Mouse (Mus musculus) embryonic facial prominence, embryonic 10.5 days (tissue): ENCODE measurements around the gene Lrrc23. TPM values are rescaled to one million over a fixed set of nuclear protein-coding genes. Genes with fewer than 3 reads are reported as not detected.
A peak's percentile ranks its signal among the peaks of the same experiment; 100 is the strongest.

Source experiments
- DNase-seq: peaks from one replicate; pipeline ENCODE4 v3.0.0-alpha.2; 2017; ENCODE audit warnings: low spot score
- H3K27ac ChIP-seq: fragments of 300-500 bp; sonication (generic); replicated peaks from 2 replicates; pipeline ENCODE4 v1.5.1; 2016; ENCODE audit warnings: mild to moderate bottlenecking
- H3K27me3 ChIP-seq: fragments of 300-500 bp; sonication (generic); replicated peaks from 2 replicates; pipeline ENCODE4 v1.6.1; 2016; ENCODE audit warnings: low read depth, mild to moderate bottlenecking; ENCODE audit not compliant: poor library complexity, severe bottlenecking
- H3K36me3 ChIP-seq: fragments of 300-500 bp; sonication (generic); replicated peaks from 2 replicates; pipeline ENCODE4 v1.6.1; 2016; ENCODE audit warnings: mild to moderate bottlenecking, moderate library complexity
- H3K4me1 ChIP-seq: fragments of 300-500 bp; sonication (generic); 2 replicates; pipeline ENCODE4 v1.6.1; 2016
- H3K4me3 ChIP-seq: fragments of 300-500 bp; sonication (generic); 2 replicates; pipeline ENCODE4 v1.5.1; 2016; ENCODE audit warnings: mild to moderate bottlenecking, moderate library complexity
- H3K9me3 ChIP-seq: fragments of 300-500 bp; sonication (generic); 2 replicates; pipeline ENCODE4 v1.6.1; 2016; ENCODE audit warnings: mild to moderate bottlenecking
- WGBS: fragments of 180-500 bp; shearing (Covaris S2); methylation state at CpG from one replicate; pipeline ENCODE4 v1.1.7; 2016; 5-methylcytosine and 5-hydroxymethylcytosine counted together
- polyA plus RNA-seq: library from polyadenylated mRNA; unstranded; fragments of >200 nt; fragmentation: Nextera tagmentation; extraction: Ambion mirVana; gene quantifications from 2 replicates; pipeline ENCODE4 v1.2.1, GENCODE M21; 2016

The Lrrc23 gene
- 0.50 and 0.74 TPM in 2 replicates for polyA plus RNA-seq

GRCm38 (mm10) chr6:124779222-124779983 lies at the start of gene Lrrc23:
Gene Lrrc23 (minus strand): TSS chr6:124779727.
- peaks cover 25% of the 10 kb centered on the region for H3K4me1 ChIP-seq
- H3K9me3 ChIP-seq, result no peaks in the 10 kb centered on the region
- peak within 1 kb of the TSS; percentile 52; the same call in 1 of the 2 replicates for H3K27ac ChIP-seq
- peak; percentile 65 for DNase-seq
- H3K4me3 ChIP-seq, result peak within 1 kb of the TSS; percentile 58
- H3K27me3 ChIP-seq, result peaks cover 26% of the 10 kb centered on the region
- WGBS, result 2% methylated on average over 23 of the region's 23 CpGs
- H3K36me3 ChIP-seq, result no peaks in the 10 kb centered on the region

GRCm38 (mm10) chr6:124828101-124828592 lies 48.6 kb upstream of the Lrrc23 start:
- Histone ChIP-seq H3K4me1 (peaks cover 31% of the 10 kb centered on the region), H3K27ac (peak overlapping the region; percentile 90), H3K27me3 (no peaks in the 10 kb centered on the region), H3K4me3 (peak overlapping the region; percentile 81), H3K9me3 (no peaks in the 10 kb centered on the region), H3K36me3 (peaks cover 65% of the 10 kb centered on the region)
- DNase-seq, result peak; percentile 59
- WGBS, result 25% methylated on average over 10 of the region's 10 CpGs

- 96% methylated on average over 4 of the region's 4 CpGs for WGBS
- Histone ChIP-seq H3K4me3 (no peak overlapping the region), H3K36me3 (peaks cover 100% of the 10 kb centered on the region), H3K4me1 (no peaks in the 10 kb centered on the region), H3K9me3 (no peaks in the 10 kb centered on the region), H3K27me3 (no peaks in the 10 kb centered on the region), H3K27ac (no peak overlapping the region)
- no peak for DNase-seq
Measured at GRCm38 (mm10) chr6:124822049-124822448, 42.5 kb upstream of the Lrrc23 start.

GRCm38 (mm10) chr6:124820891-124821290 lies 41.4 kb upstream of the Lrrc23 start:
- Histone ChIP-seq H3K9me3 (no peaks in the 10 kb centered on the region), H3K27me3 (no peaks in the 10 kb centered on the region), H3K4me3 (no peak overlapping the region), H3K27ac (no peak overlapping the region), H3K4me1 (no peaks in the 10 kb centered on the region), H3K36me3 (peaks cover 100% of the 10 kb centered on the region)
- no peak for DNase-seq
- WGBS, result 93% methylated on average over 5 of the region's 5 CpGs

- Histone ChIP-seq H3K27me3 (no peaks in the 10 kb centered on the region), H3K9me3 (no peaks in the 10 kb centered on the region), H3K36me3 (peaks cover 84% of the 10 kb centered on the region), H3K4me1 (peaks cover 19% of the 10 kb centered on the region), H3K27ac (no peak overlapping the region), H3K4me3 (no peak overlapping the region)
- no peak for DNase-seq
- WGBS, result 95% methylated on average over 8 of the region's 8 CpGs
Measured at GRCm38 (mm10) chr6:124817971-124818370, 38.4 kb upstream of the Lrrc23 start.

- 97% methylated on average over 8 of the region's 8 CpGs for WGBS
Measured at GRCm38 (mm10) chr6:124817563-124817962, 38.0 kb upstream of the Lrrc23 start.

GRCm38 (mm10) chr6:124817125-124817524 lies 37.6 kb upstream of the Lrrc23 start:
- Histone ChIP-seq H3K4me3 (no peak overlapping the region), H3K4me1 (peaks cover 27% of the 10 kb centered on the region), H3K36me3 (peaks cover 83% of the 10 kb centered on the region), H3K27me3 (no peaks in the 10 kb centered on the region), H3K27ac (no peak overlapping the region), H3K9me3 (no peaks in the 10 kb centered on the region)
- WGBS, result 93% methylated on average over 11 of the region's 11 CpGs
- DNase-seq, result no peak

More at GRCm38 (mm10) chr6:124817563-124817962, 38.0 kb upstream of the Lrrc23 start:
- Histone ChIP-seq H3K9me3 (no peaks in the 10 kb centered on the region), H3K27ac (no peak overlapping the region), H3K27me3 (no peaks in the 10 kb centered on the region), H3K36me3 (peaks cover 83% of the 10 kb centered on the region), H3K4me3 (no peak overlapping the region), H3K4me1 (peaks cover 23% of the 10 kb centered on the region)
- DNase-seq, result no peak

- 93% methylated on average over 4 of the region's 4 CpGs for WGBS
- DNase-seq, result no peak
- Histone ChIP-seq H3K4me1 (peaks cover 32% of the 10 kb centered on the region), H3K4me3 (no peak overlapping the region), H3K36me3 (peaks cover 83% of the 10 kb centered on the region), H3K9me3 (no peaks in the 10 kb centered on the region), H3K27ac (no peak overlapping the region), H3K27me3 (no peaks in the 10 kb centered on the region)
Measured at GRCm38 (mm10) chr6:124816611-124817010, 37.1 kb upstream of the Lrrc23 start.

- Histone ChIP-seq H3K27me3 (no peaks in the 10 kb centered on the region), H3K27ac (no peak overlapping the region), H3K4me1 (peaks cover 42% of the 10 kb centered on the region), H3K36me3 (peaks cover 83% of the 10 kb centered on the region), H3K9me3 (no peaks in the 10 kb centered on the region), H3K4me3 (peak overlapping the region; percentile 92; the same call in 1 of the 2 replicates)
- DNase-seq, result no peak
- WGBS, result 77% methylated on average over 9 of the region's 9 CpGs
Measured at GRCm38 (mm10) chr6:124814858-124815774, 35.6 kb upstream of the Lrrc23 start.

GRCm38 (mm10) chr6:124814448-124814847 lies 34.9 kb upstream of the Lrrc23 start:
- 49% methylated on average over 8 of the region's 8 CpGs for WGBS
- DNase-seq, result no peak
- Histone ChIP-seq H3K27ac (peak overlapping the region; percentile 98), H3K9me3 (no peaks in the 10 kb centered on the region), H3K4me3 (peak overlapping the region; percentile 92), H3K4me1 (peaks cover 49% of the 10 kb centered on the region), H3K27me3 (no peaks in the 10 kb centered on the region), H3K36me3 (peaks cover 81% of the 10 kb centered on the region)

- Histone ChIP-seq H3K9me3 (no peaks in the 10 kb centered on the region), H3K4me1 (peaks cover 54% of the 10 kb centered on the region), H3K27ac (peak within 1 kb of the TSS; percentile 98), H3K4me3 (peak within 1 kb of the TSS; percentile 92), H3K36me3 (peaks cover 76% of the 10 kb centered on the region), H3K27me3 (no peaks in the 10 kb centered on the region)
- peak; percentile 92 for DNase-seq
- under 1% methylated on average over 22 of the region's 22 CpGs for WGBS
Measured at GRCm38 (mm10) chr6:124813933-124814332, 34.4 kb upstream of the Lrrc23 start, which contains the start of gene Tpi1. Gene Tpi1 (minus strand): TSS chr6:124814296.

GRCm38 (mm10) chr6:124813496-124813895 lies 34.0 kb upstream of the Lrrc23 start:
- WGBS, result under 1% methylated on average over 18 of the region's 18 CpGs
- Histone ChIP-seq H3K27ac (peak overlapping the region; percentile 98), H3K4me1 (peaks cover 58% of the 10 kb centered on the region), H3K36me3 (peaks cover 72% of the 10 kb centered on the region), H3K9me3 (no peaks in the 10 kb centered on the region), H3K4me3 (peak overlapping the region; percentile 92), H3K27me3 (no peaks in the 10 kb centered on the region)
- DNase-seq, result peak; percentile 87
